Mouse (Mus musculus): Measurements from ENCODE around the gene Setd1b. TPM values are rescaled to one million over a fixed set of nuclear protein-coding genes. Genes with fewer than 3 reads are reported as not detected.

Setd1b gene
- total and polyA plus RNA-seq, 3 experiments: 0.50 to 9.1 (median 2.3) TPM

GRCm38 (mm10) chr5:123147569-123147968, 5.6 kb downstream of the Setd1b start:
- Histone ChIP-seq H3K27ac (ENCODE audit: insufficient read depth, low read depth) (no peak overlapping the region), H3K79me2 (replicated peaks; ENCODE audit: control insufficient read depth, extremely low read depth, insufficient read depth, poor library complexity, severe bottlenecking) (peaks cover 65% of the 10 kb centered on the region), H3K4me3 (replicated peaks in 1 of 3; ENCODE audit: low read depth in 2 of 3, low read length in 2 of 3, poor library complexity in 1 of 3) (no peak overlapping the region), H3K9me3 (replicated peaks; ENCODE audit: low read length) (no peaks in the 10 kb centered on the region), H3K4me2 (ENCODE audit: insufficient read depth, low read depth, poor library complexity, severe bottlenecking) (no peak overlapping the region), H3K27me3 (replicated peaks) (no peaks in the 10 kb centered on the region), H3K4me1 (ENCODE audit: control insufficient read depth in 1 of 2, insufficient read depth in 2 of 2) (peaks cover 9 to 61% of the 10 kb centered on the region in 2 experiments), H3K9ac (ENCODE audit: insufficient read depth, low read depth) (no peak overlapping the region), H3K36me3 (replicated peaks in 1 of 2; ENCODE audit: control insufficient read depth in 1 of 2, insufficient read depth in 1 of 2, low read length in 1 of 2) (peaks cover 41 to 68% of the 10 kb centered on the region in 2 experiments)
- in situ Hi-C loops (cut with MboI; ENCODE audit: low pct_ligation_motif_present, low pct_unique_long_range_greater_than_20kb, low sequenced_read_pairs) (no loop called here), dilution Hi-C loops (cut with MboI; ENCODE audit: extremely low pct_ligation_motif_present, extremely low pct_unique_long_range_greater_than_20kb, low sequenced_read_pairs) (no loop called here)
- TF ChIP-seq JUN (IDR thresholded peaks at IDR 0.05; ENCODE audit: insufficient read depth, low read depth, low read length) (no peak), CHD2 (IDR thresholded peaks at IDR 0.05; ENCODE audit: low read length) (no peak), MAZ (IDR thresholded peaks at IDR 0.05; ENCODE audit: low read depth, low read length) (no peak), KAT2A (IDR thresholded peaks at IDR 0.05; ENCODE audit: insufficient replicate concordance, low read length) (no peak), CTCF (conservative IDR thresholded peaks at IDR 0.05 in 1 of 2, IDR thresholded peaks at IDR 0.05 in 1 of 2; ENCODE audit: low read depth in 2 of 2, low read length in 2 of 2) (no peak), USF2 (conservative IDR thresholded peaks at IDR 0.05; ENCODE audit: low read depth, low read length) (no peak), PAX5 (IDR thresholded peaks at IDR 0.05; ENCODE audit: low read length) (no peak), EP300 (IDR thresholded peaks at IDR 0.05; ENCODE audit: low read length) (no peak), MEF2A (IDR thresholded peaks at IDR 0.05; ENCODE audit: borderline replicate concordance, low read depth, low read length) (no peak)
- no peak for DNase-seq (ENCODE audit: extremely low read depth)

GRCm38 (mm10) chr5:123148073-123148722, 6.2 kb downstream of the Setd1b start:
- dilution Hi-C loops (cut with MboI; ENCODE audit: extremely low pct_ligation_motif_present, extremely low pct_unique_long_range_greater_than_20kb, low sequenced_read_pairs): no loop called here
- no peak for DNase-seq (ENCODE audit: extremely low read depth)
- in situ Hi-C loops (cut with MboI; ENCODE audit: low pct_ligation_motif_present, low pct_unique_long_range_greater_than_20kb, low sequenced_read_pairs): no loop called here
- Histone ChIP-seq H3K4me2 (ENCODE audit: insufficient read depth, low read depth, poor library complexity, severe bottlenecking) (no peak overlapping the region), H3K9me3 (replicated peaks; ENCODE audit: low read length) (no peaks in the 10 kb centered on the region), H3K4me1 (ENCODE audit: control insufficient read depth in 1 of 2, insufficient read depth in 2 of 2) (peaks cover 9 to 67% of the 10 kb centered on the region in 2 experiments), H3K9ac (ENCODE audit: insufficient read depth, low read depth) (no peak overlapping the region), H3K27me3 (replicated peaks) (no peaks in the 10 kb centered on the region), H3K4me3 (replicated peaks in 1 of 3; ENCODE audit: low read depth in 2 of 3, low read length in 2 of 3, poor library complexity in 1 of 3) (no peak overlapping the region), H3K79me2 (replicated peaks; ENCODE audit: control insufficient read depth, extremely low read depth, insufficient read depth, poor library complexity, severe bottlenecking) (peaks cover 61% of the 10 kb centered on the region), H3K36me3 (replicated peaks in 1 of 2; ENCODE audit: control insufficient read depth in 1 of 2, insufficient read depth in 1 of 2, low read length in 1 of 2) (peaks cover 47 to 74% of the 10 kb centered on the region in 2 experiments), H3K27ac (ENCODE audit: insufficient read depth, low read depth) (no peak overlapping the region)
- no peak for TF ChIP-seq ELF1 (IDR thresholded peaks at IDR 0.05; ENCODE audit: low read depth, low read length)
- TF ChIP-seq SMC3 (IDR thresholded peaks at IDR 0.05; ENCODE audit: low read depth, low read length): no peak
- no peak for TF ChIP-seq E2F4 (IDR thresholded peaks at IDR 0.05; ENCODE audit: insufficient replicate concordance, low read depth, low read length)
- no peak for TF ChIP-seq MAZ (IDR thresholded peaks at IDR 0.05; ENCODE audit: low read depth, low read length)
- TF ChIP-seq ZC3H11A (IDR thresholded peaks at IDR 0.05; ENCODE audit: low read depth, low read length): no peak
- no peak for TF ChIP-seq PAX5 (IDR thresholded peaks at IDR 0.05; ENCODE audit: low read length)
- no peak for TF ChIP-seq POLR2A (IDR thresholded peaks at IDR 0.05; ENCODE audit: low read depth, low read length)
- no peak for TF ChIP-seq JUND (conservative IDR thresholded peaks at IDR 0.05; ENCODE audit: low read depth, low read length)
- TF ChIP-seq MAFK (IDR thresholded peaks at IDR 0.05; ENCODE audit: insufficient replicate concordance, low read length): no peak
- TF ChIP-seq ZMIZ1 (IDR thresholded peaks at IDR 0.05; ENCODE audit: low read depth, low read length): no peak
- TF ChIP-seq GABPA (IDR thresholded peaks at IDR 0.05; ENCODE audit: insufficient replicate concordance, low read depth, low read length): no peak
- TF ChIP-seq RAD21 (IDR thresholded peaks at IDR 0.05; ENCODE audit: low read depth, low read length): no peak
- TF ChIP-seq MAX (IDR thresholded peaks at IDR 0.05; ENCODE audit: low read length): no peak
- TF ChIP-seq POLR2AphosphoS2 (IDR thresholded peaks at IDR 0.05; ENCODE audit: low read depth, low read length): no peak
- no peak for TF ChIP-seq NRF1 (IDR thresholded peaks at IDR 0.05; ENCODE audit: low read depth, low read length)
- no peak for TF ChIP-seq USF2 (conservative IDR thresholded peaks at IDR 0.05; ENCODE audit: low read depth, low read length)
- TF ChIP-seq ETS1 (conservative IDR thresholded peaks at IDR 0.05; ENCODE audit: low read depth, low read length): no peak
- TF ChIP-seq JUN (IDR thresholded peaks at IDR 0.05; ENCODE audit: insufficient read depth, low read depth, low read length): no peak
- TF ChIP-seq RCOR1 (conservative IDR thresholded peaks at IDR 0.05; ENCODE audit: low read depth, low read length): no peak
